Mouse (Mus musculus) frontal cortex, postnatal 10 days (tissue): ENCODE results near the gene Slc1a4.

Experiments
- DNase-seq, 2 experiments: peaks; one replicate each; pipeline ENCODE4 v3.0.0; 2022; ENCODE audit warnings: low spot score in 2 of 2, mixed read lengths in 1 of 2

Slc1a4 gene

DNA sequence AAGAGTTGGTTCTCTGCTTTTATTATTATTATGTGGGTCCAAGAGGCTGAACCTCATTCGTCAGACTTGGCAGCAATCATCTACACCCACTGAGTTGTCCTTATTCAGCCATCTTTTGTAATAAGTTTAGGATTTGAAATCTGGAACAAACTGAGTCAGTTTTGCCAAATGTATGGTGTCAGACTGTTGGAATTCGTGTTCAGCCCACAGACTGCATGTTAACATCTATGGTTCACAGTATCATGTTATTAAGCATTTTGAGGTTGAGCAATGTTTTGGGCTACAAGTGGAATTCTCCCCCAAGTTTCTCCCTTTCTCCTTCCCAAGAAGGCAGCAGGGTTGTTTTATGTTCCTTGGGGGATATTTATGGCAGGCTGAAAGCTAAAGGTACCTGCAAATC lies 79.4 kb downstream of the Slc1a4 start:
- no peak for DNase-seq
